Mouse (Mus musculus): ENCODE measurements around the gene Sez6l. TPM values are rescaled to one million over a fixed set of nuclear protein-coding genes. Genes with fewer than 3 reads are reported as not detected.

Gene Sez6l
- polyA plus RNA-seq, 1 experiment from 2014 or later: 0.10 TPM

DNA sequence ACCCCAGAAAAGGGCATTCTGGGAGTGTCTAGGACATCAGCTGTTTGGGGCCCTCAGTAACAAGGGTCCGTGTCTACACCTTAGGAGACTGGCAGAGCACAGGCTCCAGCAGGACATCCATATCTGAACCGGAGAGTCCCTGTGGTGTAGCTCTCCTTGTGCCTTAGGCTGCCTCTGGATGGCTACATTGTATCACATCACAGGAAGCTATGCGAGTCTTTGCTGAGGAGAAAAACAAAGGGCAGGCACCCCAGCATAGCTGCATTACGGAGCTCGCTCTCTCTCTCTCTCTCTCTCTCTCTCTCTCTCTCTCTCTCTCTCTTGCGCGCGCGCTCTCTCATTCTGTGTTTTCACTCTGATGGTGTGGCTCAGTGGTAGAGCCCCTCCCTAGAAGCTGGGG is 194.9 kb downstream of the Sez6l start:
- 71% methylated on average over 9 of the region's 9 CpGs for WGBS (ENCODE audit: insufficient replicate concordance)
- H3K27ac ChIP-seq (ENCODE audit: low read depth, low read length): no peak overlapping the region
- no peak overlapping the region for H3K4me2 ChIP-seq
- no peak for ATAC-seq (replicated peaks; ENCODE audit: insufficient number of reproducible peaks, low FRiP score, low TSS enrichment)
- no peaks in the 10 kb centered on the region for H3K27me3 ChIP-seq (ENCODE audit: control insufficient read depth, insufficient read depth, low read length)
- H3K4me1 ChIP-seq (ENCODE audit: control insufficient read depth, insufficient read depth, low read length): 0 out of 2 replicates have a peak, but pooled peaks cover 3% of the 10 kb centered on the region
- H3K4me3 ChIP-seq (ENCODE audit: low read depth, low read length): no peak overlapping the region
- H3K9ac ChIP-seq (ENCODE audit: low read depth, low read length): no peak overlapping the region
- no peaks in the 10 kb centered on the region for H3K9me3 ChIP-seq (replicated peaks; ENCODE audit: control insufficient read depth, low read length)
- no peaks in the 10 kb centered on the region for H3K36me3 ChIP-seq (ENCODE audit: control insufficient read depth, insufficient read depth, low read length)

DNA sequence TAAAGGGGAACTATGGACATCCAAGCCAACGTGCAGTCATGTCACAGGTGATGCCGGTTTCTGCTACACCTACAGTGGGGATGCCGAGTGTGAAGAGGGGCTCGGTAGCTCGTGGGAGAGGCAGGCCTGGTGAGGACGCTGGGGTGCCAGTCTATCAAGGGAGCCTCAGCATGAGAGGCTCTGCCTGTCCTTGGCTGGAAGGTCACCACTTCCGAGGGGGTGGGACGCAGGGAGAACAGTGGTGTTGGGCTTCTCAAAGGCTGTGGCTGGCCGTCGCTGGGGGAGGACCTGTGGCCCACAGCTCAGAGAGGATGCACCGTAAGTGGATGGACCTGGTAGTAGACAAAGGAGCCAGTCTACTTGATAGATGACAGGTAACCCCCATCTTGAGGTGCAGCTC is 195.8 kb downstream of the Sez6l start:
- no peaks in the 10 kb centered on the region for H3K27me3 ChIP-seq (ENCODE audit: control insufficient read depth, insufficient read depth, low read length)
- no peaks in the 10 kb centered on the region for H3K36me3 ChIP-seq (ENCODE audit: control insufficient read depth, insufficient read depth, low read length)
- H3K27ac ChIP-seq (ENCODE audit: low read depth, low read length): no peak overlapping the region
- H3K4me3 ChIP-seq (ENCODE audit: low read depth, low read length): no peak overlapping the region
- H3K9me3 ChIP-seq (replicated peaks; ENCODE audit: control insufficient read depth, low read length): no peaks in the 10 kb centered on the region
- H3K4me1 ChIP-seq (ENCODE audit: control insufficient read depth, insufficient read depth, low read length): 0 out of 2 replicates have a peak, but pooled peaks cover 3% of the 10 kb centered on the region
- no peak for ATAC-seq (replicated peaks; ENCODE audit: insufficient number of reproducible peaks, low FRiP score, low TSS enrichment)
- no peak overlapping the region for H3K4me2 ChIP-seq
- no peak overlapping the region for H3K9ac ChIP-seq (ENCODE audit: low read depth, low read length)
- WGBS (ENCODE audit: insufficient replicate concordance): 58% methylated on average over 11 of the region's 11 CpGs

DNA sequence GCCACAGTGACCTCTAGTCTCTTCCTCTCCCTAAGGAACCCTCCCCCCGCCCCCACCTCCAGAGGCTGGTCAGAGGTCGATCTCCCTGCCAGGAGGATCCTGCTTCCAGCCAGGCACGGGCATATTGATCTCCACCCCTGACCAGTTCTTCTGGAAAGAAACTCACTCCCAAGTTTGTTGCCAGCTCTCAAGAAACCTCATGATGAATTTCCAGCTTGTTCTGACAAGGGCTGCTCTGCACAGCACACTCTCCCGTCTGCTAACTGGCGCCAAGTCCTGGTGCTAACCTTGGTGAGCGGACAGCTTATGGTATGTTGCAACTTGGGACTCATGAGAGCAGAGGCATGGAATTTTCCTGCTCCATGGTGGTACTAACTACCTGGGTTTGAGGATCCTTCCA is 198.3 kb downstream of the Sez6l start:
- H3K4me2 ChIP-seq: no peak overlapping the region
- no peak for ATAC-seq (replicated peaks; ENCODE audit: insufficient number of reproducible peaks, low FRiP score, low TSS enrichment)
- WGBS (ENCODE audit: insufficient replicate concordance): 83% methylated on average over 6 of the region's 6 CpGs
- H3K9me3 ChIP-seq (replicated peaks; ENCODE audit: control insufficient read depth, low read length): no peaks in the 10 kb centered on the region
- H3K4me1 ChIP-seq (ENCODE audit: control insufficient read depth, insufficient read depth, low read length): 0 out of 2 replicates have a peak, but pooled peaks cover 3% of the 10 kb centered on the region
- no peak overlapping the region for H3K27ac ChIP-seq (ENCODE audit: low read depth, low read length)
- H3K9ac ChIP-seq (ENCODE audit: low read depth, low read length): no peak overlapping the region
- peaks cover 3% of the 10 kb centered on the region for H3K27me3 ChIP-seq (ENCODE audit: control insufficient read depth, insufficient read depth, low read length)
- H3K4me3 ChIP-seq (ENCODE audit: low read depth, low read length): no peak overlapping the region
- 0 out of 2 replicates have a peak, but pooled peaks cover 4% of the 10 kb centered on the region for H3K36me3 ChIP-seq (ENCODE audit: control insufficient read depth, insufficient read depth, low read length)

DNA sequence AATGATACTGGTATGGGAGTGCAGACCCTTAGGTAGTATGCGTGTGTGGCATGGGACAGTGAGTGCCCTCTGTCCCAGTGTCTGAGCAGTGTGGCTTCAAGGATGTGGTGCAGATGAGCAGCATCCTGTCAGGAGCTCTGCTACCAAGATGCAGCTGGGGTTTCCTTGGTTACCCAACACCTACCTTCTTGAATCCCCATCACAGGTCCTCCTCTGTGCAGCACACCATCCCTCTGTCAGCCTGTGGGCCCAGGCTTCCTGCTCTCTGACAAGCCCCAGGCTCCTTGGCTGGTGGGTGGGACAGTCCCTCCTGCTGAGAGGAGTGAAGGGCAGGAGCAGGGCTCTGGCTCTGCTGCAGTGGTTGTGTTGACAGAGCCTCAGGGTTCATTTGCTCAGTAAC is 199.6 kb downstream of the Sez6l start:
- Histone ChIP-seq H3K9ac (ENCODE audit: low read depth, low read length) (no peak overlapping the region), H3K4me3 (ENCODE audit: low read depth, low read length) (no peak overlapping the region), H3K27ac (ENCODE audit: low read depth, low read length) (no peak overlapping the region), H3K4me1 (ENCODE audit: control insufficient read depth, insufficient read depth, low read length) (0 out of 2 replicates have a peak, but pooled peaks cover 3% of the 10 kb centered on the region), H3K36me3 (ENCODE audit: control insufficient read depth, insufficient read depth, low read length) (0 out of 2 replicates have a peak, but pooled peaks cover 4% of the 10 kb centered on the region), H3K4me2 (no peak overlapping the region), H3K9me3 (replicated peaks; ENCODE audit: control insufficient read depth, low read length) (no peaks in the 10 kb centered on the region), H3K27me3 (ENCODE audit: control insufficient read depth, insufficient read depth, low read length) (peaks cover 3% of the 10 kb centered on the region)
- WGBS (ENCODE audit: insufficient replicate concordance): 89% methylated on average over 1 of the region's 1 CpGs
- ATAC-seq (replicated peaks; ENCODE audit: insufficient number of reproducible peaks, low FRiP score, low TSS enrichment): no peak

DNA sequence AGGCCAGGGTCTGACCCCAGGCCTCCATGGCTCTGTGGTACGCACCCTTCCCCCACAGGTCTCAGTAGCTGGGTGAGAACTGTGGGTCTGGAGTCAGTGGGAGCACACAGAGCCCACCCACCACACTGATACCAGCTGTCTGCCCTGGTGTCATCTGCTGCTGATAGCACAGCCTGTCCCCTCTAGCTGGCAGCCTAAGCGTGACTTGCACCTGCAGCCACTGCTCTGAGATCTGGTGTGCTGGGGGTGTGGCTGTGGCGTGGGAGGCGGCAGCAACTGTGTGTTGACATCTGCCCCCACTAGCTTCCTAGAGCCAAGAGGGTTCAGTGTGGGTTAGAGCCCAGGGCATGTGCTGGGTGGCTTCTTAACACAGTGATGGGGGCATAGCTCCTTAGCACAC is 200.9 kb downstream of the Sez6l start:
- Histone ChIP-seq H3K27ac (ENCODE audit: low read depth, low read length) (no peak overlapping the region), H3K9me3 (replicated peaks; ENCODE audit: control insufficient read depth, low read length) (no peaks in the 10 kb centered on the region), H3K4me1 (ENCODE audit: control insufficient read depth, insufficient read depth, low read length) (no peaks in the 10 kb centered on the region), H3K4me3 (ENCODE audit: low read depth, low read length) (no peak overlapping the region), H3K27me3 (ENCODE audit: control insufficient read depth, insufficient read depth, low read length) (peaks cover 3% of the 10 kb centered on the region), H3K36me3 (ENCODE audit: control insufficient read depth, insufficient read depth, low read length) (0 out of 2 replicates have a peak, but pooled peaks cover 6% of the 10 kb centered on the region), H3K9ac (ENCODE audit: low read depth, low read length) (no peak overlapping the region), H3K4me2 (no peak overlapping the region)
- ATAC-seq (replicated peaks; ENCODE audit: insufficient number of reproducible peaks, low FRiP score, low TSS enrichment): no peak
- 84% methylated on average over 4 of the region's 4 CpGs for WGBS (ENCODE audit: insufficient replicate concordance)

DNA sequence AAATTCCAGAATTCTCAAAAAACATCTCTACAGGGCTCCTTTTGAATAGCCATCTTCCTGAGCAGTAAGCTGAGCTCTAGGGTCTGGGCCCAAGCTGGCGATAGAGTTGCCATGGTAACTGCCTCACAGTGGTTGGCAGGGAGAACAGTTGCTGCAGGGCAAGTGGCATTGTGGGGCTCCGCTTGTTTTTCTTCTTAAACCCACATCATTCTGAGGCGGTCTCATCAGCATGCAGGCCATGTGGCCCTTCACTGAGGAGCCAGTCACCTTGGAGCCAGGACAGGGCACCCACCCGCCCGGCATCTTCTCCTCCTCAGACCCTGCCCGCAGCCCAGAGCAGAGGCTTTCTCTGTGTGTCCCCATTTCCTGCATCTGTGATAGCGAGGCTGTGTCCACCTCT is 205.1 kb downstream of the Sez6l start:
- ATAC-seq (replicated peaks; ENCODE audit: insufficient number of reproducible peaks, low FRiP score, low TSS enrichment): no peak
- no peak overlapping the region for H3K4me3 ChIP-seq (ENCODE audit: low read depth, low read length)
- peaks cover 10% of the 10 kb centered on the region; the same call in 1 of the 2 replicates for H3K36me3 ChIP-seq (ENCODE audit: control insufficient read depth, insufficient read depth, low read length)

DNA sequence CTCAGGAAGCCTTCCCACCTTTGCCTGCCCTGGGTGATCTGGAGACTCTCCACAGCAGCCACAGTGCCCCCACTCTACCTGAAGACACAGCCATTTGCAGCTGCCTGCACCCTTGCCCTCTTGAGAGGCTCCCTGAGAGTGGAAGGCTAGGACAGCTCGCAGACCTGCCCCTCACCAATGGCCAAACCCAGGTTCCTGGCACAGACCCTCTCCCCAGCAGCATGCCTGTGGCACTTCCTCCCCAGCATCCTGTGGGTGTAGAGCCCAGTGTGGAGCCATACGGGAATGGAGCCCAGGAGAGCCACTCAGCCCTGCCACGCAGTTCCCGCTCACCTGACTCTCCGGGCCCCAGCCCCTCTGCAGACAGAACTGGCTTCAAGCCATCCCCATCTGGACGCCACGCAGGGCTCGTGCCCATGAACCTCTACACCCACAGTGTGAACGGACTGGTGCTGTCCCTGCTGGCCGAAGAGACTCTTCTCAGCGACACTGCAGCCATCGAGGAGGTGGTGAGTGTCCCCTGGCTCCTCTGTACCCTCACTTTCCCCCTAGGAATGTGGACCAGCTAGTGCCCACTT is 206.7 kb downstream of the Sez6l start:
- 90% methylated on average over 12 of the region's 12 CpGs for WGBS (ENCODE audit: insufficient replicate concordance)
- ATAC-seq (replicated peaks; ENCODE audit: insufficient number of reproducible peaks, low FRiP score, low TSS enrichment): no peak
- Histone ChIP-seq H3K9ac (ENCODE audit: low read depth, low read length) (no peak overlapping the region), H3K27ac (ENCODE audit: low read depth, low read length) (no peak overlapping the region), H3K4me3 (ENCODE audit: low read depth, low read length) (no peak overlapping the region), H3K27me3 (ENCODE audit: control insufficient read depth, insufficient read depth, low read length) (no peaks in the 10 kb centered on the region), H3K4me1 (ENCODE audit: control insufficient read depth, insufficient read depth, low read length) (no peaks in the 10 kb centered on the region), H3K9me3 (replicated peaks; ENCODE audit: control insufficient read depth, low read length) (no peaks in the 10 kb centered on the region), H3K4me2 (no peak overlapping the region), H3K36me3 (ENCODE audit: control insufficient read depth, insufficient read depth, low read length) (peaks cover 9% of the 10 kb centered on the region; the same call in 1 of the 2 replicates)

More for the DNA sequence above, 205.1 kb downstream of the Sez6l start:
- Histone ChIP-seq H3K4me1 (ENCODE audit: control insufficient read depth, insufficient read depth, low read length) (no peaks in the 10 kb centered on the region), H3K27ac (ENCODE audit: low read depth, low read length) (no peak overlapping the region), H3K4me2 (no peak overlapping the region), H3K9ac (ENCODE audit: low read depth, low read length) (no peak overlapping the region), H3K27me3 (ENCODE audit: control insufficient read depth, insufficient read depth, low read length) (peaks cover 3% of the 10 kb centered on the region), H3K9me3 (replicated peaks; ENCODE audit: control insufficient read depth, low read length) (no peaks in the 10 kb centered on the region)
- WGBS (ENCODE audit: insufficient replicate concordance): 76% methylated on average over 7 of the region's 7 CpGs

DNA sequence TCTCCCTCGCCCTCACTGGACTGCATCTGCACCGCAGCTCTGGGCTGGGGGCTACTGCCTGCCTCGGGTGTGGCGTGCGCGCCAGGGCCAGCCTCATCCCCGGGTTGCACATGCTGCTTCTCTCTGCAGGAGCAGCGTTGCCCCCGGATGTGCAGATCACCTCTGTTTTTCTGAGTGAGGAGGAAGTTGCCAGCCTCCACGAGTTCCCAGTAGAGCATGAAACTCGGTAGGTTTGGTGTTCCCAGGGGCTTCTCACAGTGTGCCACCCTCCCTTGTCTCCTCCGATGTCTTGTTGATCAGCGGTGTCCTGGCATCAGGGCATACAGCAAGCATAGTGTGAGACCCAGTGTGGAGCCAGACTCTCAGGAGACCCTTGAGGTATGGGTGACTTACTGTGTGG is 207.7 kb downstream of the Sez6l start:
- no peaks in the 10 kb centered on the region for H3K4me1 ChIP-seq (ENCODE audit: control insufficient read depth, insufficient read depth, low read length)
- no peaks in the 10 kb centered on the region for H3K9me3 ChIP-seq (replicated peaks; ENCODE audit: control insufficient read depth, low read length)
- no peak overlapping the region for H3K27ac ChIP-seq (ENCODE audit: low read depth, low read length)
- no peaks in the 10 kb centered on the region for H3K27me3 ChIP-seq (ENCODE audit: control insufficient read depth, insufficient read depth, low read length)
- ATAC-seq (replicated peaks; ENCODE audit: insufficient number of reproducible peaks, low FRiP score, low TSS enrichment): no peak
- 92% methylated on average over 13 of the region's 13 CpGs for WGBS (ENCODE audit: insufficient replicate concordance)
- no peak overlapping the region for H3K4me2 ChIP-seq
- H3K36me3 ChIP-seq (ENCODE audit: control insufficient read depth, insufficient read depth, low read length): peaks cover 15% of the 10 kb centered on the region
- no peak overlapping the region for H3K4me3 ChIP-seq (ENCODE audit: low read depth, low read length)
- H3K9ac ChIP-seq (ENCODE audit: low read depth, low read length): no peak overlapping the region
